Mouse (Mus musculus) ES-Bruce4 (cell line): Measurements from ENCODE around the gene Mroh2a. TPM values are rescaled to one million over a fixed set of nuclear protein-coding genes. Genes with fewer than 3 reads are reported as not detected.

ENCODE experiments used
- H3K27ac ChIP-seq: 2 replicates; pipeline ENCODE4 v1.5.1; 2012; ENCODE audit warnings: low read length, inconsistent platforms; ENCODE audit not compliant: insufficient read depth
- H3K27me3 ChIP-seq: 2 replicates; pipeline ENCODE4 v1.6.1; 2012; ENCODE audit warnings: mild to moderate bottlenecking, low read length, inconsistent platforms; ENCODE audit not compliant: control insufficient read depth, poor library complexity, insufficient read depth, severe bottlenecking
- H3K36me3 ChIP-seq: 2 replicates; pipeline ENCODE4 v1.6.1; 2012; ENCODE audit warnings: inconsistent platforms, mild to moderate bottlenecking, low read length, moderate library complexity; ENCODE audit not compliant: control insufficient read depth, poor library complexity, insufficient read depth, severe bottlenecking
- H3K4me1 ChIP-seq: one replicate; pipeline ENCODE4 v1.8.1; 2011; ENCODE audit warnings: low read length; ENCODE audit not compliant: control insufficient read depth, insufficient read depth
- H3K4me3 ChIP-seq: 2 replicates; pipeline ENCODE4 v1.5.1; 2011; ENCODE audit warnings: low read depth, mild to moderate bottlenecking, low read length
- H3K9ac ChIP-seq: 2 replicates; pipeline ENCODE4 v1.6.1; 2012; ENCODE audit warnings: low read depth, mild to moderate bottlenecking, inconsistent platforms; ENCODE audit not compliant: poor library complexity, severe bottlenecking
- H3K9me3 ChIP-seq: replicated peaks from 2 replicates; pipeline ENCODE4 v1.6.1; 2012; ENCODE audit warnings: mild to moderate bottlenecking, low read length, inconsistent platforms; ENCODE audit not compliant: control insufficient read depth, poor library complexity, insufficient read depth, severe bottlenecking
- CTCF ChIP-seq: IDR thresholded peaks from one replicate; pipeline ENCODE4 v1.8.1; 2011; ENCODE audit warnings: low read depth, low read length
- EP300 ChIP-seq: IDR thresholded peaks from 2 replicates; pipeline ENCODE4 v1.6.1; 2011; ENCODE audit warnings: low read depth, low read length; ENCODE audit not compliant: insufficient read depth
- POLR2A ChIP-seq: IDR thresholded peaks from one replicate; pipeline ENCODE4 v1.8.1; 2011; ENCODE audit warnings: low read length; ENCODE audit not compliant: insufficient read depth
- polyA plus RNA-seq: library from polyadenylated mRNA; stranded (reverse); fragments of >200 nt; gene quantifications from 2 replicates; pipeline ENCODE4 v1.2.4, GENCODE M21; 2011; ENCODE audit warnings: low read depth; ENCODE audit not compliant: missing spikeins, insufficient read depth, insufficient read length

Mroh2a gene
- polyA plus RNA-seq, 1 experiment = not detected

DNA sequence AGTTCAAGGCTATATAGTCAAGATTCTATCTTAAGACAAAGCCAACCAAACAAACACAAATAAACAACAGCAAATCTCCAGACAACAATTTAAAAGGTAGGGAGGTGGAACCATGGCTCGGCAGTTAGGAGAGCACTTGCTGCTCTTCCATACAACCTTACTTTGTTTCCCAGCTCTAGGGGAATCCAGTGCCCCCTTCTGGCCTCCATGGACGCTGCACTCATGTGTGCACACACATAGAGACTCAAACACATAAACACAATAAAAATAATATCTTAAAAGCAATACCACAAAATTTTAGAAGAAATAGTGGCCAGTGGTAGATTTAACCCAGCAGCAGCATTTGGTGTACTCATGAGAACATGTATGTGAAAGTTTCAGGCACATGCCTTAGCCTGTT, 9.6 kb upstream of the Mroh2a start:
- Histone ChIP-seq H3K9ac (no peak overlapping the region), H3K4me3 (no peak overlapping the region), H3K27me3 (no peaks in the 10 kb centered on the region), H3K36me3 (no peaks in the 10 kb centered on the region), H3K9me3 (peaks cover 8% of the 10 kb centered on the region), H3K4me1 (no peaks in the 10 kb centered on the region), H3K27ac (no peak overlapping the region)
- no peak for TF ChIP-seq EP300
- TF ChIP-seq CTCF = no peak
- TF ChIP-seq POLR2A = no peak

DNA sequence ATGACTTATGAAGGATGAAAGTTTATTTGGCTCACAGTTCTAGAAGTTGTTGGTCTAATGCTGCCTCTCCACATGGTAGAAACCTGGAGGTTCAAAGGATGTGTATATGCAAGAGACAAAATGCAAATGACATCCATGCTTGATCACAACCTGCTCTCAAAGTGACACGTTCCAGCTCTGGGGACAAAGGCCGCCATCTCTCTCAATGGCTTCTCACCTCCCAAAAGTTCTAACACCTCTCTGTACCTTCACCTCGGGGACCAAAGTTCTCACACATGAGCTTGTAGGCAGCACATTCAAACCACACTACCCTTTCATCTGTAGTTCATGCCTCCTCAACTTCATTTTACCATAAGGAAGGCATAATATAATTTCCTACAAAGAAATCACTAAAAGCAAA, 9.2 kb upstream of the Mroh2a start:
- no peak overlapping the region for H3K9ac ChIP-seq
- no peaks in the 10 kb centered on the region for H3K36me3 ChIP-seq
- H3K27me3 ChIP-seq = no peaks in the 10 kb centered on the region
- H3K9me3 ChIP-seq = peaks cover 8% of the 10 kb centered on the region
- no peaks in the 10 kb centered on the region for H3K4me1 ChIP-seq
- no peak overlapping the region for H3K4me3 ChIP-seq
- no peak for TF ChIP-seq CTCF
- TF ChIP-seq POLR2A = no peak
- TF ChIP-seq EP300 = no peak
- H3K27ac ChIP-seq = no peak overlapping the region

DNA sequence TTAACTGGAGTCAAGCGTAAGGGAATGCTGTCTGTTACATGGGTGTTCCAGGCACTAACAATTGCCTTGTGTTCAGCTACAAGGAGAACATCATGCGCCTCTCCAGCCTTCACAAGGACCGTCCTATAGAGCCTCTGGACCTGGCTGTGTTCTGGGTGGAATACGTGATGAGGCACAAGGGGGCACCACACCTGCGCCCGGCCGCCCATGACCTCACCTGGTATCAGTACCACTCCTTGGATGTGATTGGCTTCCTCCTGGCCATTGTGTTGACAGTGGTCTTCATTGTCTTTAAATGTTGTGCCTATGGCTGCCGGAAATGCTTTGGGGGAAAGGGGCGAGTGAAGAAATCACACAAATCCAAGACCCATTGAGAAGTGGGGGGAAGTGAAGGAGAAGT, 8.7 kb upstream of the Mroh2a start:
- Histone ChIP-seq H3K9ac (no peak overlapping the region), H3K4me3 (no peak overlapping the region), H3K4me1 (no peaks in the 10 kb centered on the region), H3K9me3 (peaks cover 8% of the 10 kb centered on the region), H3K27ac (no peak overlapping the region), H3K27me3 (no peaks in the 10 kb centered on the region), H3K36me3 (no peaks in the 10 kb centered on the region)
- TF ChIP-seq EP300 = no peak

DNA sequence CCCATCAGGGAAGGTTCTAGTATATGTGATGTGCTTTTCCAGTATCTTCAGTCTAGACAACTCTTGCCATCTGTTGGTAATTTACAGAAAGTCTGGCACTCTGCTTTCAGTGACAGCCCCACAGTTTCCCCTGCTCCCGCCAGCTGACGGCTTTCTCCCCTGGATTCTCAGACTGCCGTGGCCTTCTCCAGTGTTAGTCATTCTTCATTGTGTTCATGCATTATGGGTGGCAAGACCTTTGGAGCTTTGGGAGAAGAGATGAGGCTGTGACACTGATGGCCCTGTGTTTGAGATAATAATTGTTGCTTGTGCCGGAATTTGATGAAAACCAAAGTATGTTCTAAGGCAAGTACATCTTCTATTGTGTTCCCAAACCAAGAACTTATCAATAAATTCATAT, 8.2 kb upstream of the Mroh2a start:
- Histone ChIP-seq H3K27me3 (no peaks in the 10 kb centered on the region), H3K4me1 (no peaks in the 10 kb centered on the region), H3K9ac (no peak overlapping the region), H3K27ac (no peak overlapping the region), H3K9me3 (peaks cover 8% of the 10 kb centered on the region), H3K4me3 (no peak overlapping the region), H3K36me3 (no peaks in the 10 kb centered on the region)
- TF ChIP-seq POLR2A (no peak), EP300 (no peak), CTCF (no peak)

DNA sequence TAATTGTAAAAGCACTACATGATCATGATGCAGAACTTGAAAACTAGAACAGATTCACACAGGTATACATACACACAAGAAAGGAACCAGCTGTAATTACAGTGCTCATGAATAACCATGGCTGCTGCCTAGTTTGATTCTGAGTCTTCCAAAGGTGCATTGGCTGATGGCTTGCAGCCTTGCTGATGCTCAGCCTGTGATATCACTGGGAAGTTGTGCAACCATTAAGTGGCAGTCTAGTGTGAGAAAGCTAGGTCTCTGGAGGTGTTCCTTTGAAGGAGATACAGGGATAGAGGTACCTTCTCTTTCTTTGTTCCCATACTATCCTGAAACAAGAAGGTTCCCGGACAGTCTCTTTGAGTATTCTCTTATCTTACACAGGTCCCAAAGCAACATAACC, 7.7 kb upstream of the Mroh2a start:
- Histone ChIP-seq H3K9ac (no peak overlapping the region), H3K27ac (no peak overlapping the region), H3K36me3 (no peaks in the 10 kb centered on the region), H3K4me3 (no peak overlapping the region), H3K4me1 (no peaks in the 10 kb centered on the region), H3K9me3 (peaks cover 8% of the 10 kb centered on the region), H3K27me3 (no peaks in the 10 kb centered on the region)
- TF ChIP-seq CTCF = no peak
- TF ChIP-seq POLR2A = no peak
- TF ChIP-seq EP300 = no peak

DNA sequence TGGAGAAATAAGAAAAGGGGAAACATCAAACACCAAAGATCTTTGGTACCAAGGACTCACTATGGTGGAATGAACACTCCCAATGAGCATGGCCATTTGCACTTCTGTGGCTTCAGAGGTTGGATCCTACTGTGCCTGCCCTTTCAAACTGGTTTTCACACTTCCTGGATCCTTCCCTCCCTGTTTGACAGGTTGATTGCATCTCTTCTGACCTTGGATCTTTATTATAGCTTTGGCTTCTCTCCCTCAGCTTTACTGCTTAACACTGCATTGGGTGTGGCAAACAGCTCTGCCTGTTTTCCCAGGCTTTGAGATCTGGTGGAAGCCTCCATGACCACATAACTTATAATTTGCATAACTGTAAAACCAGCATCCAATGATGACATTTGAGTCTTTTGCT, 6.5 kb upstream of the Mroh2a start:
- TF ChIP-seq POLR2A (no peak), EP300 (no peak), CTCF (no peak)
- H3K9me3 ChIP-seq = peaks cover 8% of the 10 kb centered on the region
- H3K27ac ChIP-seq = no peak overlapping the region
- H3K9ac ChIP-seq = no peak overlapping the region
- no peaks in the 10 kb centered on the region for H3K4me1 ChIP-seq
- H3K27me3 ChIP-seq = no peaks in the 10 kb centered on the region
- no peaks in the 10 kb centered on the region for H3K36me3 ChIP-seq
- H3K4me3 ChIP-seq = no peak overlapping the region
